Mouse (Mus musculus) myocyte (in vitro differentiated cells): ENCODE results near the gene Gm35134.
"Not testable (repeated sequence)": the region's sequence is repeated elsewhere in the genome, so short reads cannot be mapped to it uniquely, and the experiment has no call there.

Experiments
- MAX ChIP-seq: IDR thresholded peaks from one replicate; pipeline ENCODE4 v1.6.1; 2011; ENCODE audit warnings: low read depth, mild to moderate bottlenecking, control low read depth
- POLR2A ChIP-seq: IDR thresholded peaks from one replicate; pipeline ENCODE4 v1.6.1; 2011; ENCODE audit warnings: low read depth, mild to moderate bottlenecking, control low read depth, moderate library complexity; ENCODE audit not compliant: insufficient read length

- TF ChIP-seq POLR2A, MAX: not testable (repeated sequence)
Measured at GRCm38 (mm10) chrY:19112707-19113106, at the start of gene Gm35134.
